Mouse (Mus musculus) thymus, adult 2 months (tissue): Measurements from ENCODE around the gene Ppp4r3a. TPM values are rescaled to one million over a fixed set of nuclear protein-coding genes. Genes with fewer than 3 reads are reported as not detected.

Experiments used
- DNase-seq: peaks from one replicate; pipeline ENCODE4 v3.0.0; 2021
- H3K27ac ChIP-seq: fragments of 200-500 bp; 2 replicates; pipeline ENCODE4 v1.5.1; 2012; ENCODE audit warnings: low read length, control low read depth; ENCODE audit not compliant: control insufficient read depth, insufficient read depth
- H3K27me3 ChIP-seq: fragments of 200-500 bp; 2 replicates; pipeline ENCODE4 v1.6.1; 2012; ENCODE audit warnings: mild to moderate bottlenecking, low read length, moderate library complexity, mixed read lengths; ENCODE audit not compliant: control insufficient read depth, insufficient read depth
- H3K36me3 ChIP-seq: fragments of 200-500 bp; 2 replicates; pipeline ENCODE4 v1.6.1; 2012; ENCODE audit warnings: mild to moderate bottlenecking, low read length, moderate library complexity; ENCODE audit not compliant: control insufficient read depth, insufficient read depth
- H3K4me1 ChIP-seq: fragments of 200-500 bp; replicated peaks from 2 replicates; pipeline ENCODE4 v1.6.1; 2012; ENCODE audit warnings: low read length; ENCODE audit not compliant: control insufficient read depth, insufficient read depth
- H3K4me3 ChIP-seq: fragments of 200-500 bp; 2 replicates; pipeline ENCODE4 v1.5.1; 2012; ENCODE audit warnings: mild to moderate bottlenecking, low read length, control low read depth, moderate library complexity; ENCODE audit not compliant: control insufficient read depth, insufficient read depth
- CTCF ChIP-seq: fragments of 200-500 bp; IDR thresholded peaks from 2 replicates; pipeline ENCODE4 v1.5.1; 2012; ENCODE audit warnings: mild to moderate bottlenecking, control low read depth, low read length, moderate library complexity, borderline replicate concordance; ENCODE audit not compliant: control insufficient read depth, poor library complexity, insufficient read depth; ENCODE audit errors: extremely low read depth
- POLR2A ChIP-seq: fragments of 200-500 bp; IDR thresholded peaks from 2 replicates; pipeline ENCODE4 v1.6.1; 2012; ENCODE audit warnings: mild to moderate bottlenecking, low read length, control low read depth, moderate library complexity; ENCODE audit not compliant: control insufficient read depth, poor library complexity, insufficient read depth; ENCODE audit errors: extremely low read depth
- WGBS: fragments of 180-500 bp; shearing (Covaris S2); methylation state at CpG from one replicate; pipeline ENCODE4 v1.1.7; 2018; 5-methylcytosine and 5-hydroxymethylcytosine counted together
- polyA plus RNA-seq: library from polyadenylated mRNA; depleted of rRNA; stranded (reverse); fragments of >200 nt; gene quantifications from 2 replicates; pipeline ENCODE4 v1.2.3, GENCODE M21; 2012

Gene Ppp4r3a
- polyA plus RNA-seq, 1 experiment = 25.6 TPM

GRCm38 (mm10) chr12:101012197-101013077, 71.1 kb downstream of the Ppp4r3a start:
- Histone ChIP-seq H3K36me3 (no peaks in the 10 kb centered on the region), H3K27me3 (no peaks in the 10 kb centered on the region), H3K27ac (no peak overlapping the region), H3K4me3 (no peak overlapping the region), H3K4me1 (peaks cover 79% of the 10 kb centered on the region)
- DNase-seq = no peak
- 87% methylated on average over 17 of the region's 17 CpGs for WGBS
- no peak for TF ChIP-seq CTCF
- no peak for TF ChIP-seq POLR2A

- WGBS = 89% methylated on average over 7 of the region's 7 CpGs
- H3K36me3 ChIP-seq = no peaks in the 10 kb centered on the region
- H3K27me3 ChIP-seq = no peaks in the 10 kb centered on the region
- H3K27ac ChIP-seq = no peak overlapping the region
- H3K4me3 ChIP-seq = no peak overlapping the region
- peaks cover 79% of the 10 kb centered on the region for H3K4me1 ChIP-seq
- DNase-seq = no peak
- TF ChIP-seq CTCF (no peak), POLR2A (no peak)
These were observed 72.5 kb downstream of the Ppp4r3a start for GRCm38 (mm10) chr12:101011017-101011416.

GRCm38 (mm10) chr12:101010148-101010920, 73.2 kb downstream of the Ppp4r3a start:
- 87% methylated on average over 10 of the region's 10 CpGs for WGBS
- peaks cover 79% of the 10 kb centered on the region for H3K4me1 ChIP-seq
- no peak for DNase-seq
- H3K4me3 ChIP-seq = no peak overlapping the region
- no peak overlapping the region for H3K27ac ChIP-seq
- no peaks in the 10 kb centered on the region for H3K27me3 ChIP-seq
- TF ChIP-seq CTCF = no peak
- no peaks in the 10 kb centered on the region for H3K36me3 ChIP-seq

GRCm38 (mm10) chr12:101009225-101009624, 74.3 kb downstream of the Ppp4r3a start:
- 73% methylated on average over 4 of the region's 4 CpGs for whole genome bisulfite sequencing
- no peak for DNase-seq
- H3K4me1 ChIP-seq = peaks cover 71% of the 10 kb centered on the region

GRCm38 (mm10) chr12:101008648-101009047, 74.9 kb downstream of the Ppp4r3a start:
- Histone ChIP-seq H3K27ac (peak overlapping the region; percentile 33; the same call in 1 of the 2 replicates), H3K36me3 (no peaks in the 10 kb centered on the region), H3K27me3 (no peaks in the 10 kb centered on the region), H3K4me3 (no peak overlapping the region), H3K4me1 (peaks cover 66% of the 10 kb centered on the region)
- WGBS = 86% methylated on average over 4 of the region's 4 CpGs
- no peak for DNase-seq
- TF ChIP-seq POLR2A = no peak
- TF ChIP-seq CTCF = no peak

More at GRCm38 (mm10) chr12:101009225-101009624, 74.3 kb downstream of the Ppp4r3a start:
- no peak overlapping the region for H3K4me3 ChIP-seq
- no peak for TF ChIP-seq CTCF
- no peak for TF ChIP-seq POLR2A
- H3K27me3 ChIP-seq = no peaks in the 10 kb centered on the region
- no peaks in the 10 kb centered on the region for H3K36me3 ChIP-seq
- H3K27ac ChIP-seq = no peak overlapping the region

- WGBS = 58% methylated on average over 10 of the region's 10 CpGs
- Histone ChIP-seq H3K36me3 (no peaks in the 10 kb centered on the region), H3K4me3 (no peak overlapping the region), H3K4me1 (peaks cover 64% of the 10 kb centered on the region), H3K27me3 (no peaks in the 10 kb centered on the region), H3K27ac (peak overlapping the region; percentile 33)
- no peak for DNase-seq
- TF ChIP-seq POLR2A = 0 out of 2 replicates have a peak, but pooled peaks have one; percentile 15
- TF ChIP-seq CTCF = no peak
These were observed 75.5 kb downstream of the Ppp4r3a start for GRCm38 (mm10) chr12:101007968-101008481.
